Comparison of ENCODE assay signal across 32 mouse cellular contexts in the genomic region with DNA sequence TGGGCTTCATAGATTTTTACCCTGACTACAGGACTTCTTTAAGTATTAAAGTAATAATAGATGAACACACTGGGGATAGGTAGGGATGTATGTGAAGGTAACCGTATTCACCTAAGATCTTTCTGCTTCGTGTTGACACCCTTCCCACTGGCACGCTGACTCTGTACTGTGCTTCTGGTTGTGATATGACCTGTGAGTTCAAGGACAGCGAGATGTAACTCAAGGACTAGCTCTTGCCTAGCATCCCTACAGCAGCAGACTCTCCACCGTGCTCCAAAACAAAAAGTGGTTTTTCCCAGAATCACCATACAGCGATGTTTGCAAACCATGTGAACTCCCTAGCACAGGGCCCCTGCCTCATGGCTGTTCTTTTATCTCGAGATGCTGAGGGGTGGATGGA.
"Had no signal": no experiment of that assay in that cellular context is flagged by ENCODE, and none has a peak within 500 bp of the region (broad histone marks: within the 10 kb centered on the region; RNA-seq: fewer than 3 reads in every experiment).

No protein-coding gene starts in this region.

- H3K27me3 ChIP-seq: heart, embryonic 12.5 days; heart, embryonic 13.5 days; heart, embryonic 15.5 days; hindbrain, embryonic 12.5 days; hindbrain, embryonic 13.5 days; hindbrain, embryonic 15.5 days; intestine, embryonic 15.5 days; kidney, embryonic 15.5 days had no signal

- ATAC-seq: inflammation-experienced regulatory T-cells, adult 6 months; intestine, embryonic 15.5 days; intestine, embryonic 16.5 days; intestine, postnatal 0 days had no signal

- H3K9ac ChIP-seq: heart, embryonic 12.5 days; heart, embryonic 13.5 days; heart, embryonic 15.5 days; hindbrain, embryonic 12.5 days; hindbrain, embryonic 13.5 days; hindbrain, embryonic 14.5 days; hindbrain, embryonic 15.5 days; intestine, embryonic 15.5 days; kidney, embryonic 15.5 days had no signal

- H3K4me3 ChIP-seq: heart, embryonic 12.5 days; heart, embryonic 13.5 days; heart, embryonic 15.5 days; hindbrain, embryonic 10.5 days; hindbrain, embryonic 12.5 days; hindbrain, embryonic 13.5 days; hindbrain, embryonic 15.5 days; intestine, embryonic 15.5 days; kidney, embryonic 15.5 days; layer of hippocampus, adult 2 months; left cerebral cortex, adult 2 months had no signal

- H3K27ac ChIP-seq: heart, embryonic 13.5 days; heart, embryonic 15.5 days; hindbrain, embryonic 10.5 days; hindbrain, embryonic 12.5 days; hindbrain, embryonic 13.5 days; hindbrain, embryonic 14.5 days; hindbrain, embryonic 15.5 days; hindbrain, postnatal 0 days; intestine, embryonic 15.5 days; kidney, embryonic 15.5 days; kidney, postnatal 0 days; layer of hippocampus, adult 2 months; left cerebral cortex, adult 2 months had no signal

- H3K9me3 ChIP-seq: heart, embryonic 12.5 days; heart, embryonic 13.5 days; heart, embryonic 15.5 days; hindbrain, embryonic 10.5 days; hindbrain, embryonic 12.5 days; hindbrain, embryonic 13.5 days; hindbrain, embryonic 15.5 days; intestine, embryonic 15.5 days; kidney, embryonic 15.5 days had no signal

- H3K4me2 ChIP-seq: heart, embryonic 11.5 days; heart, embryonic 12.5 days; heart, embryonic 13.5 days; heart, embryonic 15.5 days; hindbrain, embryonic 12.5 days; hindbrain, embryonic 13.5 days; hindbrain, embryonic 14.5 days; hindbrain, embryonic 15.5 days; intestine, embryonic 15.5 days; kidney, embryonic 15.5 days had no signal

- DNase-seq: heart, postnatal 14 days; heart, postnatal 36 days; heart, postnatal 4 days; kidney, adult 11 months; kidney, adult 18-20 months; kidney, adult 2 months; kidney, adult 8-10 months; kidney, adult 9 months; kidney, postnatal 10 days; kidney, postnatal 25 days; kidney, postnatal 36 days; kidney, postnatal 4 days; layer of hippocampus, adult 9-11 months; layer of hippocampus, postnatal 36 days had no signal

- H3K4me1 ChIP-seq: heart, embryonic 12.5 days; heart, embryonic 15.5 days; hindbrain, embryonic 10.5 days; hindbrain, embryonic 12.5 days; hindbrain, embryonic 13.5 days; hindbrain, embryonic 15.5 days; intestine, embryonic 15.5 days; kidney, embryonic 15.5 days had no signal
